ENCODE assay signal across 9 mouse cellular contexts in the genomic region with DNA sequence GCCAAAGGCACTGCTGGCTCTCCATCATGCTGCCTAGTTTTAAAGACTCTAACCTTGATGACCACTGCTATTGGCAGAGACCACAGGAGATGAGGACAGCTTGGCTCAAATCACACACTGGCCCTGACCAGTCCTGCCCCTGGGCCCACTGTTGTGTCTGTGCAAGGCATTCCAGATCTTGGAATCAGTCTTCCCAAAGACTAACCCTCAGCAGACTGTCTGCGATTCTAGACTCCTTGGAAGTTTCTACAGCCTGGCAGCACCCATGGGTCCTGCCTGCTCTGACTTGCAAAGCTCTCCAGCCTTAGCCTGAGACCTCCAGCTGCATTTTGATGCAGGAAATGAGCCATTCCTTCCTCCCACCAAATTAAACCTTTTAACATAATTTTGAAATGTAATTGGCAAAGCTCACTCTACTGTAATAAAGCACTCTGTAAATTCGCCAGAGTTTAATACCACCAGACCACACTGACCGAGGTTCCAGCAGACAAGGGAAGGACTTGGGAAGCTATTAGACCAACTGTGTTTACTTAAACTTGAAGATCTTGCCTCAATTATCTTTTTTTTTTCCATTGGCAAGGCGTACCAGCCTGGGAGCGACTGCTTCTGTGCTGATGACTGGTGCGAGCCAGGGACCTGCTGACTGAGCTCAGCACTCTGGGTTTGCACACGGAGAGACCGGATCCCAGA.
DNase-seq lines count a peak whose midpoint lies in the region; ATAC-seq and TF ChIP-seq lines count a peak whose summit lies in the region.
"Had no signal": no experiment of that assay in that cellular context is flagged by ENCODE, and none has a peak within 500 bp of the region (broad histone marks: within the 10 kb centered on the region; RNA-seq: fewer than 3 reads in every experiment).

No protein-coding gene starts in this region.

- H3K27me3 ChIP-seq in forebrain, embryonic 14.5 days (replicated peaks; ENCODE audit: control insufficient read depth, insufficient read depth, low read length), result no peaks in the 10 kb centered on the region
- H3K27me3 ChIP-seq in forebrain, embryonic 10.5 days (ENCODE audit: poor library complexity, severe bottlenecking), result no peaks in the 10 kb centered on the region
- no peaks in the 10 kb centered on the region for H3K27me3 ChIP-seq in heart, embryonic 16.5 days (ENCODE audit: control insufficient read depth, insufficient read depth, low read length)
- no peaks in the 10 kb centered on the region for H3K27me3 ChIP-seq in stomach, postnatal 0 days (ENCODE audit: control insufficient read depth, insufficient read depth, low read length)

- DNase-seq in forebrain, embryonic 14.5 days (ENCODE audit: low spot score), result peak; percentile 28
- DNase-seq in forebrain, embryonic 10.5 days (ENCODE audit: extremely low spot score, low spot score), result no peak
- DNase-seq in ovary, postnatal 36 days (ENCODE audit: low spot score), result peak; percentile 43
- DNase-seq in ovary, postnatal 14 days (ENCODE audit: low spot score), result no peak
- no peak for DNase-seq in stomach, postnatal 0 days (ENCODE audit: low spot score)
- no peak for DNase-seq in cerebellum, adult 9-10 months

- 74% methylated on average over 8 of the region's 8 CpGs for WGBS in forebrain, embryonic 14.5 days
- WGBS in forebrain, embryonic 10.5 days, result 91% methylated on average over 8 of the region's 8 CpGs
- WGBS in heart, embryonic 16.5 days, result 68% methylated on average over 8 of the region's 8 CpGs
- WGBS in stomach, postnatal 0 days, result 32% methylated on average over 8 of the region's 8 CpGs

- no peak overlapping the region for H3K9ac ChIP-seq in forebrain, embryonic 14.5 days (ENCODE audit: low read length)
- no peak overlapping the region for H3K9ac ChIP-seq in heart, embryonic 16.5 days (ENCODE audit: low read length)
- H3K9ac ChIP-seq in stomach, postnatal 0 days (ENCODE audit: low read length), result no peak overlapping the region

- H3K27ac ChIP-seq in forebrain, embryonic 14.5 days (ENCODE audit: low read depth, low read length), result no peak overlapping the region
- no peak overlapping the region for H3K27ac ChIP-seq in forebrain, embryonic 10.5 days
- H3K27ac ChIP-seq in heart, embryonic 16.5 days (ENCODE audit: low read length), result peak overlapping the region; percentile 75
- H3K27ac ChIP-seq in stomach, postnatal 0 days (replicated peaks), result 0 out of 2 replicates have a peak overlapping the region, but pooled peaks have one; percentile 1

- TF ChIP-seq EP300 in stomach, postnatal 0 days (optimal IDR thresholded peaks at IDR 0.05), result no peak

- no peak overlapping the region for H3K4me3 ChIP-seq in forebrain, embryonic 14.5 days (ENCODE audit: low read depth, low read length)
- no peak overlapping the region for H3K4me3 ChIP-seq in forebrain, embryonic 10.5 days
- no peak overlapping the region for H3K4me3 ChIP-seq in heart, embryonic 16.5 days (ENCODE audit: low read length)
- no peak overlapping the region for H3K4me3 ChIP-seq in stomach, postnatal 0 days (ENCODE audit: low read depth, low read length)
- H3K4me3 ChIP-seq: megakaryocyte, embryonic 14.5 days had no signal

- no peaks in the 10 kb centered on the region for H3K36me3 ChIP-seq in forebrain, embryonic 14.5 days (ENCODE audit: control insufficient read depth, insufficient read depth, low read length)
- no peaks in the 10 kb centered on the region for H3K36me3 ChIP-seq in forebrain, embryonic 10.5 days (replicated peaks)
- no peaks in the 10 kb centered on the region for H3K36me3 ChIP-seq in heart, embryonic 16.5 days (ENCODE audit: control insufficient read depth, insufficient read depth)
- H3K36me3 ChIP-seq in stomach, postnatal 0 days (ENCODE audit: control insufficient read depth, insufficient read depth, low read length), result no peaks in the 10 kb centered on the region

- H3K4me2 ChIP-seq in forebrain, embryonic 14.5 days (ENCODE audit: low read length), result no peak overlapping the region
- no peak overlapping the region for H3K4me2 ChIP-seq in heart, embryonic 16.5 days (ENCODE audit: low read depth, low read length)
- no peak overlapping the region for H3K4me2 ChIP-seq in stomach, postnatal 0 days (replicated peaks; ENCODE audit: low read depth)

- ATAC-seq in forebrain, embryonic 14.5 days, result no peak
- ATAC-seq in heart, embryonic 16.5 days (replicated peaks; ENCODE audit: extremely low read depth, insufficient read depth, low FRiP score), result 0 out of 2 replicates have a peak, but pooled peaks have one; percentile 42
- no peak for ATAC-seq in stomach, postnatal 0 days (ENCODE audit: low FRiP score, low TSS enrichment)
- no peak for ATAC-seq in inflammation-experienced regulatory T-cells, adult 6 months

- TF ChIP-seq CTCF in stomach, postnatal 0 days (IDR thresholded peaks at IDR 0.05; ENCODE audit: low read depth), result no peak

- no peaks in the 10 kb centered on the region for H3K9me3 ChIP-seq in forebrain, embryonic 14.5 days (replicated peaks; ENCODE audit: control insufficient read depth, low read length)
- H3K9me3 ChIP-seq in forebrain, embryonic 10.5 days, result no peaks in the 10 kb centered on the region
- no peaks in the 10 kb centered on the region for H3K9me3 ChIP-seq in heart, embryonic 16.5 days (replicated peaks; ENCODE audit: control insufficient read depth, low read length)
- no peaks in the 10 kb centered on the region for H3K9me3 ChIP-seq in stomach, postnatal 0 days (ENCODE audit: control insufficient read depth, low read length)
- H3K9me3 ChIP-seq: megakaryocyte, embryonic 14.5 days had no signal

- H3K4me1 ChIP-seq in forebrain, embryonic 14.5 days (ENCODE audit: control insufficient read depth, insufficient read depth, low read length), result no peaks in the 10 kb centered on the region
- peaks cover 6% of the 10 kb centered on the region for H3K4me1 ChIP-seq in forebrain, embryonic 10.5 days
- H3K4me1 ChIP-seq in heart, embryonic 16.5 days (ENCODE audit: control insufficient read depth, insufficient read depth, low read length), result peaks cover 34% of the 10 kb centered on the region
- H3K4me1 ChIP-seq in stomach, postnatal 0 days (replicated peaks; ENCODE audit: control insufficient read depth, insufficient read depth), result no peaks in the 10 kb centered on the region
- H3K4me1 ChIP-seq: megakaryocyte, embryonic 14.5 days had no signal

Comparison
In these comparisons a context has a peak if more than half of its experiments do, and no peak if none do; other contexts are left out.
1. DNase-seq: peak in forebrain, embryonic 14.5 days (single experiment) and ovary, postnatal 36 days (single experiment); none in forebrain, embryonic 10.5 days (single experiment), ovary, postnatal 14 days (single experiment), stomach, postnatal 0 days (single experiment) and cerebellum, adult 9-10 months (single experiment).
2. H3K27ac ChIP-seq: peak in heart, embryonic 16.5 days (single experiment) and stomach, postnatal 0 days (single experiment); none in forebrain, embryonic 14.5 days (single experiment) and forebrain, embryonic 10.5 days (single experiment).